Mouse (Mus musculus): ENCODE measurements around the gene Usp20.

Usp20 gene

DNA sequence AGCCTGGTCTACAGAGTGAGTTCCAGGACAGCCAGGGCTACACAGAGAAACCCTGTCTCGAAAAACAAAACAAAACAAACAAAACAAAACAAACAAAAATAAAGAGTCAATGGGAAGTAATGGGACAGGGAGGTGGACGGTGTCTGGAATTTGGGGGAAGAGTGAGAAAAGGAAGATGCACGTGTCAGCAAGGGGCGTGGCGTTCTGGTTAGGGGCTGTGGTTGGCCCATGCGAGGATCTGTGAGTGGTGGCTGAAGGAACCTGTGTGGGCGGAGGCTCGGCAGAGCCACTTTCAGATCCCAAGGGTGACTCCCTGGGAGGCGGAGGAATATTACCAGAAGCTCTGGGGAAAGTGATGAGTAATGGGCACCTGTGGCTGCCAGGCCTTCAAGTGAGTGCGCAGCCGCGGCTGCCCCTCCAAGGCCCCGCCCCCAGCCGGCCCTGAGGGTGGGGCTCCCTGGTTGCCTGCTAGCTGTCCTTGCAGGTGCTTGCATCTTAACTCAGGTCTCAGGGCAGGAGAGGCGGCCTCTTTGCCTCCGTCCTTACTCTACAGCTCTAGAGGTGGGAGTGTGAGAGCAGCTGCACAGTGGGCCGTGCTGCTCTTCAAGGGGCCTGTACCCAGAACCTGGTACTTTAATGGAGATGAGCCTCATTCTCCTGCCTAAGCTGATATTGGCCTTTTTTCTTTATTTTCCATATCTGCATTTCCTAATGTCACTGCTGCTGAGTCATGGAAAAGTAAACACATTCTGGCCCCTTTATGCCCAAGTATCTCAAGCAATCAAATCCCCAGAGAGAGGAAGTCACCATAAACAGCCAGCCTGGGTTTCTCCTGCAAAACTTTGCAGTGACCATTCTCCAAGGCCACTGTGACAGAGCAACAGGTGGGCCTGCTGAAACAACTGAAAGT, 3.3 kb downstream of the Usp20 start:
- DNase-seq (ENCODE audit: low read depth, low spot score) = peak; percentile 96

GRCm38 (mm10) chr2:30990221-30990620, 8.1 kb downstream of the Usp20 start:
- peak; percentile 34 for DNase-seq (ENCODE audit: low read depth, low spot score)

GRCm38 (mm10) chr2:30994853-30995252, 12.8 kb downstream of the Usp20 start:
- no peak for DNase-seq (ENCODE audit: low read depth, low spot score)

DNA sequence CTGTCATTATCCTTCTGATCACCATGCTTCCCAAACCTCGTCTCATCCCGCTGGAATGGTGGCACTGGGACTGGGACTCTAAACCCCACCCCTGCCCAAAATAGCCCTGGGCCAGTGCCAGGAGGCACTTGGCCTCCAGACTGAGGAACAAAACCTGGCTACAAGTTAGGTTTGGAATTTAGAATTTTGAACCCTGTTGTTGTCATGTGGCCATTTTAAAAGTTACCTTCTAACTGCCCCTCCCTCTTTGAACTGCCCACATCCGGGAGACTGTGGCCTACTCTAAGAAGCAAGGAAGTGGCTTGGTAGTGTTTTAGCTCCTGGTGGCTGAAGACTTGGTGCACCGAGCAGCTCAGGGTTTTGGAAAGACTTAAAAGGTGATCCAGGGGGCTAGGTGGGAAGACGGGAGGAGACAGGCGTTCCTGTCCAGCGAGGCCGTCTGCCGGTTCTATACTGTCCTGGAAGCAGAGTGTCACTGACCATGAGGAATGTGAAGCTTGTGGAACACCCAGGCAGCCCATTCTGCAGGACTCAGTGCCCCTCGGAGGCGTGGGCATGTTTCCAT, 13.4 kb downstream of the Usp20 start:
- no peak for DNase-seq (ENCODE audit: low read depth, low spot score)

DNA sequence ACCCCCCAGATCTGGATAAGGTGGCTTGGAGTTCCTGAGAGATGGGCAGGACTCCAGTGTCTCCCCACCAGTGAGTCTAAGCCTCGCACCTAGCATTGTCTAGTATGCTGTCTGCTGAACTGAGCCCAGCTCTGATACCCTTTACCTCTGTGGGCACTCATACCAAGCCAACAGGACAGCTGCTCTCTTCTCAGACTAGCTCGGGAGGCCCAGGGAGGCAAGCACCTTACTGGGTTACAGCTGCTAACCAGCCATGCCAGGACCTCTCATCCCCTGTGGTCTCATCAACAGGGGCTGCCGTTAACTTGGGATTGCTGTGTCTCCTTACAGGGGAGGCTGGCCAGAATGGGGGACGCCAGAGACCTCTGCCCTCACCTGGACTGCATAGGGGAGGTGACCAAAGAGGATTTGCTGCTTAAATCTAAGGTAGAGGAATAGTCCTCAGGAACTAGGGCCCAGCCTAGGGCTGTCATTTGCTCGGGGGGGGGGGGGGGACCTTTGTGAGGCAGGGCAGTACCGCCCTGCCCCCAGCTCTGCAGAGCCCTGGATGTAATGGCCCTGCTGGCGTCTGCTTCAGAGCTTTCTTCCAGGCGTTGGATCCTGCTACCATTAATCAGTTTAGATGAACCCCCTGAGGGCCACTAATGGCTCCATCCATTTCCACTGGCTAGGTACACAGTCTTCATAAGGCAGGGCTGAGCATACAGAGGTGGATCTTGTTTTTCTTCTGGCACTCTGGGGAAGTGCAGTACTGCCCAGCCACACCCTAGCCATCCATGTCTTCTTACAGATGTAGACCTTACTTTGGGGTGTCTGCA, 16.6 kb downstream of the Usp20 start:
- DNase-seq (ENCODE audit: low read depth, low spot score) = no peak

- no peak for DNase-seq (ENCODE audit: low read depth, low spot score)
Measured at GRCm38 (mm10) chr2:31002857-31003256, 20.8 kb downstream of the Usp20 start.

DNA sequence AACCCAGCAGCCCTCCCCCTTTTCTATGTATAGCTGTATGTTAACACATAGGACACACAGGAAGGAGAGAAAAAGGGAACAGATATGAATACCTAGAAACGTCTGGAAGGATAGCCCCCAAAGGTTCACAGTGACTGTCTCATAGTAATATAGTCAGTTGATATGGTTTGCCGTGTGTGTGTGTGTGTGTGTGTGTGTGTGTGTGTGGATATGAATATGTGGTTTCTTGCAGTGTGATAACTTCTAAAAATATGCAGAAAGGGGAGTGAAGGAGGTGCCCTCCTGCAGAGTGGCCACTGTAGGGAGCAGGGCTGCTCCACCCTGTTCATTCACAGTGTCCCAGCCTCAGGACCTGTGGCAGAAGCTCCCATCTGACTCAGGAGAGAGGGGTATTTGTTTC, 23.4 kb downstream of the Usp20 start:
- no peak for DNase-seq (ENCODE audit: low read depth, low spot score)

DNA sequence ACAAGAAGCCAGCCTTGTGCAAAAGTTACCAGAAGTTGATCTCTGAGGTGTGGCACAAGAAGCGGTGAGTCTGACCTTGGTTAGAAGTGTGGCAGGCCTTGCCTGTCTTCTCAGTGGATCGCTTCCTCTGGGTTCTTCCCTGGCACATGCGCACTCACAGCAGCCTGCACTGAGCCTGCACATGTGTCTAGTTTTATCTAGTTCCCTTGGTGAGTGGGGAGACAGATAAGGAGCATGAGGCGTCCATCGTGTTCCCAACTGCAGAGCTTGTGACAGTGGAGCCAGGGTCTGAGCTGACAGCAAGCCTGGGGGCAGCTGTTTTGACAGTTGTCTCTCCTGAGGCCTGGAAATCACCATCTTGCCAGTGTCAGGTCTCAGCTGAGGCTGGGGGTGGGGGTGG, 24.4 kb downstream of the Usp20 start:
- DNase-seq (ENCODE audit: low read depth, low spot score) = peak; percentile 51

DNA sequence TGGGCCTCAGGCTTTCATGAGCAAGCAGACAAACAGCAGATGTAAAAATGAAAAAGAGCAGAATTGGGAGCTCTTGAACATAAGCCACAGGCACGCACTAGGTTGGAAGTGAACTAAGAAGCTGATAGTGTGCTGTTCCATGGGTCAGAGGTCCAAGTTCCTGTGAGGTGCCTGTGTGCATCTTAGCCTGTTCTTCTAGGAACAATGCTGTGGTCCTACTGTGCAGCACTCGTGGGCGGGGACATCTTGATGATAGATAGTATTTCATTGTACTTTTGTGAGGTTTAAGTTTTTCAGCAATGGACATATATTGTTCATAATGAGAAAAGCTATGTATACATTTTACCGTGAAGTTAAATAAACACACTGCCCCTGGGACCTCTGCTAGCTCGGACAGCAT, 25.1 kb downstream of the Usp20 start:
- DNase-seq (ENCODE audit: low read depth, low spot score) = no peak

DNA sequence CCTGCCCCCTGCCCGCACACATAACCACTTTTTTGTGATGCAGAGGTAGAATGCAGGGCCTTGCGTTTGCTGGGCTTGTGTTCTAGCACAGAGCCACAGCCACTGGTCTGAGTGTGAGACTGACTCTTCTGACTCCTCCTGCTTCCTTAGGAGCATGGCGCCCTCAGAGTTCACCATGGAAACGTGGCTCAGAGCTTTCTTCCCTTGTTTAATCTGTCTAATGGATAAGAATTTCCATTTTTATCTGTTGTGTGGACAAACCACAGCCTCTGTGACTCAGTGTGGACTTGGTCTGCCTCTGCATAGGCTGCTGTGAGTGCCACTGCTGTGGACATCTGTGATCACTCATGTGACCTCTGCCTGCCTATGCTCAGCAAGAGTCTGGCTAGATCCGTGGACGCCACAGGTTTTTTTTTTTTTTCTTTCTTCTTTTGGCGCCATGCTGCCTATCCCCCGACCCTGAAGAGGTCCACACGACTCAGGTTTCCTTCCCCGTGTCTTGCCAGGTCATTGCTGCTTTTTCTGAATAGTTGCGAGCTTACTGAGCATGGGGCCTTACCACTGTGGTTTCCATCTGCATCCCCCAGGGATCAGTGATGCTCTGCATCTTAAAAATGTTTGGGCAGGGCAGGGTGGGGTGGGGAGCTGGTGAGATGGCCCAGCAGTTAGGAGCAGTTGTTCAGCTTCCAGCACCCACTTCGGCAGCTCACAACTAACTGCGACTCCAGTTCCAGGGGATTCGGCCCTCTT, 31.5 kb downstream of the Usp20 start:
- no peak for DNase-seq (ENCODE audit: low read depth, low spot score)

GRCm38 (mm10) chr2:31017625-31018317, 35.7 kb downstream of the Usp20 start:
- no peak for DNase-seq (ENCODE audit: low read depth, low spot score)

DNA sequence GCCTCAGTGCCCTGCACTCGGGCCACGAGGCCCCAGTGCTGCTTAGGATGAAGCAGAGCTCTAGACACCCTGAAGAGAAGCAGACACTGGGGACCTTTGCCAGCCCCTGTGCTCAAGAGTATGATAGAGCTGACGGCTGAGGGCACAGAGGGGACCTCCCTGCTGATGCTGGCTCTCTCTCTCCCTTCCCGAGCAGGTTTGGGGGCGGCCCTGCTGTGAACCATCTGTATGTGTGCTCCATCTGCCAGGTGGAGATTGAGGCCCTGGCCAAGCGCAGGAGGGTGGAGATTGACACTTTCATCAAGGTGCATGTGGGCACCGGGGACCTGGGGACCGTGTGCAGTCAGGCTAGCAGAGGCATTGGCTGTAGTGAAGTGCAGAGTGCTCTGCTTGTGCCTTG, 36.4 kb downstream of the Usp20 start:
- DNase-seq (ENCODE audit: low read depth, low spot score) = no peak

DNA sequence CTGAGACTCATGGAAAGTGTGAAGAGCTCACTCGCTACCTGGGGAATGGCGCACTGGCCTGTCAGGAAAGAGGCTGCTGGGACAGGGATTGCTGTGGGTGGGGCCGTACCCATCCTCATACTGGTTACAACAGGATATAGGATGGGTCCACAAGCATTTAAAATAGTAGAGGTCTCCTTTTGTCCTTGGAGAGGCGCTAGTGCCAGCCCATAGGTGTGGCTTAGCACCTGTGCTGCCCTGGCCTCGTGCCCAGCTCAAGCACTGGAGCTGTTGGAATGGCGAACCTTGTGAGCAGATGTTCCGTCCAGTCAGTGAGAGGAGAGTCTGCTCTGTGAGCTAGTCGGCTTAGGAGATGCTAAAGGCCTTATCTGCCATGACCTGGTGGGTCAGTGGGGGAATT, 36.9 kb downstream of the Usp20 start:
- peak; percentile 65 for DNase-seq (ENCODE audit: low read depth, low spot score)

DNA sequence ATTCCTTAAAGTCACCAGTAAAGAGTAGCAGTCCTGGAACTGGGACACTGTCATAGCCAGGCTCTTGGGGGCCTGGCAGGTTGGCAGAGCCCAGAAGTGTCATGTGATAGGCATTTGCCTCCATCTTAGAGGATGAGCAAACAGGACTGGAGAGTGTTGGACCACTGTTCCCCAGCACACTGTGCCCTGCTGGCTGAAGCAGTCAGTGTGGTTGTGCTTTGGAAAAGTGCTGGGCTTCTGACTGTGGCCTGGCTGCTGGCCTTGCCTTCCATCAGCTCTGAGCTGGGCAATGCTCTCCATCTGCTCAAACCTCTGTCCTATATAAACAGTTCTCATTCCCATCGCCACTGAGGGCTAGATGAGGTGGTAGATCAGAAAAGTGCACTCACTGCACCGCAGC, 38.1 kb downstream of the Usp20 start:
- DNase-seq (ENCODE audit: low read depth, low spot score) = no peak

GRCm38 (mm10) chr2:31023940-31024339, 41.9 kb downstream of the Usp20 start:
- DNase-seq (ENCODE audit: low read depth, low spot score) = no peak

DNA sequence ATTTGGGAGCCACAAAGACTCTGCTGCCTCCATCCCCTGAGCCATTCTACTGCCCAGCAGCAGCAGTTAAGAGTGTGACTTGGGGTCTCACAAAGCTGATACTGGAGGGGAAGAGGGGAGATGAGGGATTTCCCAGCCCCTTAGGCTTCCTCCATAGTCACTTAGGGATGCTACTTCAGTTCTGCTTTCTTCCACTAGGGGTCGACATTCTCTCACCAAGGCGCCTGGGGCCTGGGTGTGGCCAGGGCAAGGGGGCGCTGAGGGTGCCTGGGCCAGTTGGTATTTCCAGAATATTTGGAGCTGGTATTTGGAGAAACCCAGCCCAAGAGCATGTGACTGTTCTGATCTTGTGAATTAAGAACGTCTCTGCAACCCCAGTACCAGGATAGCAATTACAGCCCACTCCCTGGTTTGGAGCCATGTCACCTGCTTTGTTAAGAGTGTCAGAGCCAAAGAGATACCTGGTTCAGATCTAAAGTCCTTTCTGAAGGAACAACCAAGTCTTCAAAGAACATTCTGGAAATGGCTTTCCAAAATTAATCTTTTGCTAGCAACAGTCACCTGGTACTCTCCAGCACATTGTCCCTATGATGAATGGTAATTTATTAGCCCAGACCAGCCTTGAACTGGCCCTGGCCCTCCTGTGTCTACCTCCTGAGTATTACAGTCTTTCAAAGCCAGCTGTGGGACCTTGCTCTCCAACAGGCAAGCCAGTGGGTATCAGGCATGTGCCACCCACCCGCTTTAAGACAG, 42.7 kb downstream of the Usp20 start:
- DNase-seq (ENCODE audit: low read depth, low spot score) = peak; percentile 82

GRCm38 (mm10) chr2:31025458-31025857, 43.4 kb downstream of the Usp20 start:
- no peak for DNase-seq (ENCODE audit: low read depth, low spot score)

DNA sequence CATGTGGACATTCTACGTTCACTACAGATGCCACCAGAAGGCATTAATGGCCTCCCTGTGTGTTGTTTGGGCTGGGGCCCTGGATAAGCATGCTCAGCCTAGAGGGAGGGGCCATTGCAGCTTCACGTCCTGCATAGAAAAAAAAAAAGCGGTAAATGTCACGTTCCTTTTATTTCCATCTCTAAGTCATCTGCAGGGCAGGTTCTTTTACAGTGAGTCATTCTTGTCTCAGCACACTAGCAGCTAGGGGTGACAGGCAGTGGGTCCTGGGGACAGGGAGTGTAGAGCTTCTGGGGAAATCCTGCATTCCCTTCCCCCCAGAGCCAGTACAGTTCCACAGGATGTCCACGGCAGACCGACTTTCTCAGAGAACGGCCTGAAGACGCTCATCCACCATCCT, 44.6 kb downstream of the Usp20 start:
- DNase-seq (ENCODE audit: low read depth, low spot score) = no peak

DNA sequence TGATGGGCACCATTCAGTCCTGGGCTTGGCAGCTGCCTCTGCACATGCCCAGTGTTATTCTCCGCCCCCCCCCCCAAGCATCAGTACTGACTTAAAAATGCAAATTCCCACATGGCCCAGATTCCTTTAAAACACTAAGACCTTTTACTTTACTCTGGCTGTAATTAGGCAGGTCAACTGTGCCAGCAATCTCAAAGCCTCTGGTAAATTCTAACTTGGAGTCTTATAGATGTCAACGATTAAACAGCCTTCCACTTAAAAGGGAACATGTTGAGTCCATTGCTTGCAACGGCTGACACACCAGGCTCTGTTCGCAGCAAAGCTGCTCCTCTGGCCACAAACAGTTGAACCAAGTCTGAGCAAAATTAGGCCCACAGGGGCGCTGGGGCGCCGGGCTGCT, 49.9 kb downstream of the Usp20 start:
- DNase-seq (ENCODE audit: low read depth, low spot score) = no peak

DNA sequence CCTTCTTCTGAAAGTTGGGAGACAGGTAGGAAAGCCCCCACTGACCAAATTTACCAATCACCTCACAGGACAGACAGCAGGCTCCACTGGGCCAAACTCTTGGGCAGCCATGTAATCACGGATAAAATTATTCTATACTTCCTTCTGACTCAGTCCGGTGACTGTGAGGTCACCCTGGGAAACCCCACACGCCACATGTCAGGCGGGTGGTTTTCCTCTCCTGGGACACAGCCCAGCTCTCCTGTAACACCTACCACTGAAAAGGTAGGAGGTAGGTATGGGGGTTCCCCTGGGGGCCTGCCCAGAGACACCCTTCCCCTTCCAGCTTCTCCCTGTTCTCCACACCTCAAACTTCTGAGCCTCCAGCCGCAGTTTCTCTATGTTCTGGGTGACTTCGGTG, 54.7 kb downstream of the Usp20 start:
- no peak for DNase-seq (ENCODE audit: low read depth, low spot score)
